Mouse (Mus musculus) CD4-positive, CD25-positive, alpha-beta regulatory T cell, adult 2 months (primary cell): ENCODE results near the gene Gm38394.

Source experiments
- DNase-seq: peaks from one replicate; pipeline ENCODE4 v3.0.0-alpha.2; 2012; ENCODE audit warnings: low read depth, low spot score

Gene Gm38394

GRCm38 (mm10) chr1:133585995-133586537 lies 75.1 kb downstream of the Gm38394 start:
- no peak for DNase-seq

DNA sequence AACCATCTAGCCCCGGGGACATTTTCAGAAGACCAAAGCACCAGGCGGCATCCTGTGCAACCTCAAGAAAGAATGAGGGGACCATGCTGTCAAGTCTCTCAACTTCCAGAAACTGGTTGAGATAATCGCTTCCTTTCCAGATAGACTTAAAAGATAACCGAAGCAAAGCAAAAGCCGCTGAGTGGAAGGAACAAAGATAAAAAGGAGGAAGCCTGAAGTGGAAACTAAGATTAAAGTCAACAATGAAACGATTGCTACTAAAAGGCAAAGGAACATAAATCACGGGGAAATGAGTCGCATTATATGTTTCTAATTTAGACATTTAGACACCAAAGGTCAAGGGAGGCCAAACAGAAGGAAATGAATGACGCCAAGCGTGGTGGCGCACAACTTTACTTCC lies 89.8 kb downstream of the Gm38394 start:
- no peak for DNase-seq
